Mouse (Mus musculus) kidney, embryonic 16.5 days (tissue): ENCODE data around the gene Dffa. TPM values are rescaled to one million over a fixed set of nuclear protein-coding genes. Genes with fewer than 3 reads are reported as not detected.
"Not testable (repeated sequence)": the region's sequence is repeated elsewhere in the genome, so short reads cannot be mapped to it uniquely, and the experiment has no call there.

Experiments used
- ATAC-seq: fragments of 200-750 bp; cut with Nextera tagmentation; 2 replicates; pipeline ENCODE4 v1.8.0; 2017; ENCODE audit warnings: moderate TSS enrichment; ENCODE audit not compliant: low FRiP score, low TSS enrichment
- H3K27ac ChIP-seq: fragments of 300-500 bp; sonication (generic); 2 replicates; pipeline ENCODE4 v1.5.1; 2014; ENCODE audit warnings: low read length
- H3K27me3 ChIP-seq: fragments of 300-500 bp; sonication (generic); 2 replicates; pipeline ENCODE4 v1.6.1; 2014; ENCODE audit warnings: low read length, control low read depth, mixed read lengths; ENCODE audit not compliant: insufficient read depth
- H3K36me3 ChIP-seq: fragments of 300-500 bp; sonication (generic); 2 replicates; pipeline ENCODE4 v1.6.1; 2014; ENCODE audit warnings: low read length, control low read depth, mixed read lengths; ENCODE audit not compliant: insufficient read depth
- H3K4me1 ChIP-seq: fragments of 300-500 bp; sonication (generic); 2 replicates; pipeline ENCODE4 v1.6.1; 2014; ENCODE audit warnings: low read length, control low read depth, mixed read lengths; ENCODE audit not compliant: insufficient read depth
- H3K4me2 ChIP-seq: fragments of 300-500 bp; sonication (generic); replicated peaks from 2 replicates; pipeline ENCODE4 v1.6.1; 2014; ENCODE audit warnings: low read depth, low read length
- H3K4me3 ChIP-seq: fragments of 300-500 bp; sonication (generic); 2 replicates; pipeline ENCODE4 v1.5.1; 2014; ENCODE audit warnings: mild to moderate bottlenecking, low read length
- H3K9ac ChIP-seq: fragments of 300-500 bp; sonication (generic); replicated peaks from 2 replicates; pipeline ENCODE4 v1.6.1; 2014; ENCODE audit warnings: low read length
- H3K9me3 ChIP-seq: fragments of 300-500 bp; sonication (generic); 2 replicates; pipeline ENCODE4 v1.6.1; 2016; ENCODE audit warnings: low read length, control low read depth
- WGBS: fragments of 180-500 bp; shearing (Covaris S2); extraction: QIAGEN DNeasy Blood & Tissue Kit; methylation state at CpG from one replicate; pipeline ENCODE4 v1.1.7; 2014; 5-methylcytosine and 5-hydroxymethylcytosine counted together
- polyA plus RNA-seq: library from polyadenylated mRNA; unstranded; fragments of >200 nt; fragmentation: Nextera tagmentation; extraction: Ambion mirVana; gene quantifications from 2 replicates; pipeline ENCODE4 v1.2.1, GENCODE M21; 2015

Gene Dffa
- polyA plus RNA-seq, 1 experiment from 2014 or later, result 39.0 TPM

DNA sequence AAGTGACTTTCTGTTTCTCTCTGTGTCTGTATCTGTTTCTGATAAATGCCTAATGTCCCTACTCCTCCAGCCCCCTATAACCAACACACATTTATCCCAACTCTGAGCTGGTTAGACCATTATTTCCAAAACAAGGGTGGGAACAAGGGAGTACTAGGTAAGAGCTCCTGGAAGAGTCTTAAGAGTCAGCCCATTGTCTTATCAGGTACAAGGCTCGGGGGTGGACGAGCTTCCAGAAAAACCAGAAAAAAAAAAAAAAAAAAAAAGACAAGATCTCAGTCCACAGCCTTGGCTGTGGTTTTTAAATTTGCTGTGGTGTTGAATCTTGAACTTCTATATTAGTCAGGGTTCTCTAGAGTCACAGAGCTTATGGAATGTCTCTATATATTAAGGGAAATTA lies 64.1 kb downstream of the Dffa start:
- Histone ChIP-seq H3K4me2 (no peak overlapping the region), H3K9me3 (no peaks in the 10 kb centered on the region), H3K27me3 (no peaks in the 10 kb centered on the region), H3K27ac (no peak overlapping the region), H3K4me3 (no peak overlapping the region), H3K9ac (no peak overlapping the region), H3K36me3 (0 out of 2 replicates have a peak, but pooled peaks cover 6% of the 10 kb centered on the region), H3K4me1 (peaks cover 14% of the 10 kb centered on the region)
- WGBS, result 83% methylated on average over 2 of the region's 2 CpGs
- ATAC-seq, result no peak

DNA sequence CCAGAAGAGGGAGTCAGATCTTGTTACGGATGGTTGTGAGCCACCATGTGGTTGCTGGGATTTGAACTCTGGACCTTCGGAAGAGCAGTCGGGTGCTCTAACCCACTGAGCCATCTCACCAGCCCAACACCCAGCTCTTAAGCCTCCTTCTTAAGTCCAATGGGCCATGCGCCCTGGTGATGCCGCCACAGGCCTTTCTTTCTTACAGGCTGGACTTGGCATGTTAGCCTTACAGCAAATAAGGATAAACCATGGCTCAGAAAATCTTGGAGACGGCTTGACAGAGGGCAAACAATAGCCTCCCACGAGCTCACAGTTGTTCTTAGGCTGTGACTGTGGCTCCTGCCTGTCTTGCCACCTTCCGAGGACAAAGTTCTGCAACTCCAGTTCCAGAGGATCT lies 66.0 kb downstream of the Dffa start:
- not testable (repeated sequence) for H3K4me3 ChIP-seq, H3K9ac ChIP-seq, H3K36me3 ChIP-seq, H3K27me3 ChIP-seq, ATAC-seq, H3K4me2 ChIP-seq, H3K27ac ChIP-seq, H3K9me3 ChIP-seq
- H3K4me1 ChIP-seq, result peaks cover 14% of the 10 kb centered on the region
- 83% methylated on average over 7 of the region's 8 CpGs for WGBS

Other genes starting within 250 kb of the Dffa start
- 65.0 and 67.3 TPM in 2 replicates for gene Pex14, start 4.3 kb upstream of the Dffa start, polyA plus RNA-seq
- 0.27 and 0.41 TPM in 2 replicates for gene Cort, start 22.6 kb downstream of the Dffa start, polyA plus RNA-seq
- 34.0 and 36.3 TPM in 2 replicates for gene Cenps, start 33.5 kb downstream of the Dffa start, polyA plus RNA-seq
- gene Pgd, start 62.6 kb downstream of the Dffa start, polyA plus RNA-seq, result 142 and 146 TPM in 2 replicates
- gene Kif1b, start 203.5 kb downstream of the Dffa start, polyA plus RNA-seq, result 25.7 and 29.9 TPM in 2 replicates